Mouse (Mus musculus) thymus, adult 18-20 months (tissue): ENCODE results near the gene Gata5.

ENCODE experiments used
- DNase-seq, 2 experiments: peaks; one replicate each; pipeline ENCODE4 v3.0.0; 2022; ENCODE audit warnings: mixed read lengths in 2 of 2

Gata5 gene

DNA sequence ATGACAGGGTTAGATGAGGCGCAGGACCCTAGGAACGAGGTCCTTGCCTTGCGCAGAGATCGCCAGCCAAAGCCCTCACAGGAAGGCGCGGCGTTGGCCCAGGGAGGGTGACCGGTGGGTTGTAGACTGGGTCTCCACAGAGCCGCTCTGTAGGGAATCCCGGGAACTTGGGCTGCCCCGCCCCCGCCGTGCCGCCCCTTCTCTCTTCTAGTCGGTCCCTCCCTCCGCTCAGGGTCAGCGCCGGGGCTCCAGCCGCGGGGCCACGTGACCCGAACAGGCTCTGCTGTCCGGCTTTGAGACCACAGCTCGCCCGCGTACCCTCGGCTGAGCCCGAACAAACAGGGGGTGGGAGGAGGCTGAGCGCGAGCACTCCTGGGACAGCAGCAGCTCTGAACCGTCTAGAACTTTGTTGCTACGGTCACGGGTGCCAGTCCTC is at the start of gene Gata5:
Gata5 (minus strand) TSS at position 149 of the 436 bp plus-strand sequence.
- no peak for DNase-seq

- DNase-seq, result no peak
Observed at GRCm38 (mm10) chr2:180376730-180377129, 42.2 kb upstream of the Gata5 start.

DNA sequence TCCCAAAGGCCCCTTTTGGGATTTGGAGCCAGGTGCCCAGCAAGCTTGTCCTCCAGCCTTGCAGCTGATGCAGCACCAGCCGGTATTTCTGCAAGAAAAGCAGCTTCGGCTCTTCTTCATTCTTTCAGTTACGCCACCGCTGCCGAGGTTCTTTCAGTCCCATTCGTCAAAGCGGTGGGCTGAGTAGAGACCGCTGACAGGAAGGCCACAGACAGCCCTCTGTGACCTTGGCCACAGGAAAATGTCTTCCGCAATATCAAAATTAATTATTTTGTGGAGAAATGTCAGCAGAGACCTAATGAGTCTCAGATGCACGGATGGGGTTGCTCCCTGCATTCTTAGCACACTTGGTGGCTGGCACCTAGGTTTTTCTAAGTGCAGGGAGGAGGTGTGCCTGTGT is 38.8 kb upstream of the Gata5 start:
- DNase-seq, result no peak

- no peak for DNase-seq
Observed at GRCm38 (mm10) chr2:180368359-180368758, 33.9 kb upstream of the Gata5 start.

- no peak for DNase-seq
Observed at GRCm38 (mm10) chr2:180367350-180367749, 32.9 kb upstream of the Gata5 start.

DNA sequence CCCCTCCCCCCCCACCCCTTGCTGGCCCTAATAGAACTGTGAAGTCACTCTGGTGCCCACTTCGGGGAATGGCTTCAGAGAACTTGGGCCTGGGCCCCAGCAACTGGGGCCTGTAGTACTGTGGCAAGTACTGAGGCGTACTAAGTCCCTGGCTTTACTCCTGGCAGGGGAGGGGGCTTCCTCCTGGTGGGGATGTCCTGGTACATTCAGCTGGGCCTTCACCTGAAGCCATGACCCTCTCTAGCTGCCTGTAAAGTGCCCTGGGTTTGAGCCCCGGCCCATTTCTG is 28.9 kb upstream of the Gata5 start:
- no peak for DNase-seq

GRCm38 (mm10) chr2:180362585-180363433 is 28.3 kb upstream of the Gata5 start:
- DNase-seq, result no peak

DNA sequence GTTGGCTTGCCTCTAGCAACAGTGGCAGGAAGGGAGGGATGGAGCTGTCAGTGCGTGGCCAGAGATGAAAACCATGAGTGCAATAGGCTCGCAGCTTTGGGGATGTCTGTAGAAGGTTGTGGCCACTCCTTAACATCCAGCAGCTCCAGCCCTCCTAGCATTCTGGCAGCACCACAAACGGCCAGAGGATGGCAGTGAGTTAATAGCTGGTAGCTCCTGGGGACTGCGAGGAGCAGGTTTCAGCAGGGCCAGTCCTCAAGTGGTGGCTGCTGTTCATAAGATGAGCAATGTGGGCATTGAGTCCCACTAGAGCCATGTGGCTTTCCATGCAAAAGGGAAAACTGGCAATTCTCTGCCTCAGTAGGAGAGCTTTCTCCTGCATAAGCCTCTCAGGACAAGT is 24.6 kb upstream of the Gata5 start:
- no peak for DNase-seq

- no peak for DNase-seq
Observed at GRCm38 (mm10) chr2:180353338-180353737, 18.8 kb upstream of the Gata5 start.

- no peak for DNase-seq
Observed at GRCm38 (mm10) chr2:180350700-180351099, 16.2 kb upstream of the Gata5 start.

DNA sequence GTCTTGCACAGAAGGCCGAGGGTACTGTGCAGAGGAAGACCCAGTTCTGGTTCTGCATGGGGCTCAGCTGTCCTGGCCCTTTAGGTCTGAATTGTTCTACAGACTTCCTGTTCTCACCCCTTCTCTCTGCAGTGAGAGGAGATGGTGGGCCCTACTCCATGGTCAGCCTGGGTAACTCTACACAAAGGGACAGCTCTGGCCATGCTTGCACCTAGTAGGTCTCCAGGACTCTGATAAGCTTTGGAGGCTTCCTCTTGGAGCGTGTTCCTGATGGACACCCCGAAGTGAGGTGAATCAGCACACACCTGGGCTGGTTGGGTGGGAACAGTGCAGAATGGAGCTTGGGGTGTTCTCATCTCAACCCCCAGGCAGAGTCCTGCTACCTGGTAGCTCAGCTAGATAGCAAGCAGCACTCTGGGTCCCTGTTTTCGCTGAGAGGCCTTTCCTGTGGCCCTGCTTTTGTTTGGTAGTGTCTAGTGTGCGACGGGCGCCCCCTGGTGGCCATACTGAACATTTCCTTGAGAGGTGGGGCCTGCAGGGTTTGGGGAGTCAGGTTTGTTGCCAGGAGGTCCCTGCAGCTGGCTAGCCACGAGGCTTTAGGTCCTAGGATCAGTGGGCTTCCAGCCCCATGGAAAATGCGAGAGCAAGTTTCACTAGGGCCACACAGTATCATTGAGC is 12.5 kb upstream of the Gata5 start:
- peak; percentile 24 to 34 for DNase-seq

DNA sequence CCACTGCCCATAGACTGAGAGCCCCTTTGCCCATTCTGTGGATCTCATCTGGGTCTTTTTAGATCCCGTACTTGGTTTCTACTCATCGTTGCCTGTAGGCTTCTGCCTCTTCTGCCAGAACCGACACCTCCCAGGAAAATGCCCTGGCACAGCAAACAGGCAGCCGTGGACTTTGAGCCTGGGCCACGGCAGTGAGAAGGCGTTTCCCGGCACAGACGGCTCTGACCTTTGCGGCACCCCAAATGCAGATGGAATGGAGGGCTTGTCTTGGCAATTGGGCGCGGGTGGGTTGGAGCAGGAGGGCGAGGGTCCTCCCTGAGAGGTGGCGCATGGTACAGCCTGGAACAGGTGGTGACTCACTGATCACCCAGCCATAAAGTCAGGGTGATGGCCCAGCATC is 8.6 kb upstream of the Gata5 start:
- DNase-seq, result no peak

DNA sequence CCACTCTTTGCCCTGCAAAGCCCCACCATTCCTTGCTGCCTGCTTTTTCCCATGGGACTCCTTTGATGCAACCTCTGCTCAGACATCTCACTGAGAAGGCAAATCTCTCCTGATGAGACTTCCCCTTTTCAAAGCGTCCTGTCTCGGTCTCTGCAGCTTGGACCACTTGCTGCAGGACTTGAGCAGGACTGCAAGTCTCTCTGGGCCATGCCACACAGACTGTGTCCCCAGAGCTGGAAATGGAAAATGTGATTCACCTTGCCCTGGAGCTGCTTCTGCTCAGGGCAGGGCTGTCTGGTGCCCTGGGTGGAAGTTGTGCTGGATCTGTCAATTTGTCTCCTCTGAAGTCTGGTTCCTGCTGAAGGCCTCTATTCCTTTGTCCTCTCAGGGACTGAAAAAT is 7.7 kb upstream of the Gata5 start:
- no peak for DNase-seq

- DNase-seq, result no peak
Observed at GRCm38 (mm10) chr2:180341229-180341628, 6.7 kb upstream of the Gata5 start.

- no peak for DNase-seq
Observed at GRCm38 (mm10) chr2:180339886-180340285, 5.4 kb upstream of the Gata5 start.

GRCm38 (mm10) chr2:180333778-180334550 is 535 bp downstream of the Gata5 start:
- no peak for DNase-seq

DNA sequence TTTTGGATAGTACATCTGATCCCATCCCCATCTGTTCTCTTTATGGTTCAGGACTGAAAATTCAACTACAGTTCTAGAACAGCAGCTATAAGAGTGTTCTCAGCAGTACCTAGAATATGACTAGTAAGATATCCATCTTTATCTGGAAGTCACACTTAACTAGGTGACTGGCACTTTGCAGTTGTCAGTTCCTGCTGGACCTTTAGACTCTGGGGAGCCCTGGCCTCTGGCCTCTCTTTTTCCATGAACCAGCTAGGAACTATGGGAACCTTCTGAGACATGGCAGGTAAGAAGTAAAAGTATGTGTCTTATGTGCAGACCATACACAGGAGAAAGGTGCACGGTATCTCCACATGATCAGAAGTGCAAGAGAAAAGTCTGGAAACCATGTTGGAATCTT is 5.0 kb downstream of the Gata5 start:
- no peak for DNase-seq

DNA sequence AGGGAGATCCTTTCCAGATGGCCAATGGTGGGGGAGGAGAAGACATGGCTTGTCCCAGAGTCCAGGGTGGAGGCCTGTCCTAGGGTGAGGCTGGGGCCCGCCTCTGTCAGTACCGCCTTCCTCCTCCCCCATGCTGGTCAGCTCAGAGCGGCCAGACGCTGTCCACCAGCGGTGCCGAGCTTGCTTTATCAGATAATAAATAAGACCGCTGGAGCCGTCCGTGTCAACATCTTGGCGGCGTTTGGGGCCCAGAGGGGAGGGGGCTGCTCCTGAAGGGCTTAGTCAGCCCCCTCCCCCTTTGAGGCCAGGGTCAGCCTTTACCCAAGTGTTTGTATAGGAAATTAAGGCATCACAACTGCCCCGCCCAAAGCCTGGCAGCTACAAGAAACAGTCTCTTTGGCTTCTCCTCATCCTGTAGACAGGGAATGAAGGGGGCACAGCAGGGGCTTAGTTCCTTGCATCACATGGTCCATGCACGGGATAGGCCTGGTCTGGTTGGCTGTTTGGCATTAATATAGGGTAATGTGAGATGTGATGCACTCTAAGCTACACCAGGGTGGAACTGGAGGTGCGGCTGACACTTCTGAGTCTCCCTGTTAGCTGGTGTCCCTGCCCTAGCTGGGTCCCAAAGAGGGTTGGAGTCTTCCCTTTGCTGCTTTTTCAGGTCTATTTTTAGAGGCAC is 11.7 kb downstream of the Gata5 start:
- DNase-seq, result no peak

DNA sequence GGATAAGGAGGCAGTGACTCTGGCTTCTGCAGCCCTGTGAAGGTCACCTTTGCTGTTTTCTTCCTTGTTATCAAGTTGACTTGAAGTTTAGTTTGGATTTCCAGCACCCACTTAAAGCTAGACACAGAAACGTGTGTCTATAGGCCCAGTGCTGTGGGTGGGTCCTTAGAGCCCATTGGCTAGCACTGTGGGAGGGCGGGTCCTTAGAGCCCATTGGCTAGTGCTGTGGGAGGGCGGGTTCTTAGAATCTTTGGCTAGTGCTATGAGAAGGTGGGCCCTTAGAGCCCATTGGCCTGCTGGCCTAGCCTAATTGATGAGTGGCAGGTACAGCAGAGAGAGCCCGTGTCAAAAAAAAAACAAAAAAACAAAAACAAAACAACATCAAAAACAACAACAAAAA is 14.3 kb downstream of the Gata5 start:
- DNase-seq, result no peak

DNA sequence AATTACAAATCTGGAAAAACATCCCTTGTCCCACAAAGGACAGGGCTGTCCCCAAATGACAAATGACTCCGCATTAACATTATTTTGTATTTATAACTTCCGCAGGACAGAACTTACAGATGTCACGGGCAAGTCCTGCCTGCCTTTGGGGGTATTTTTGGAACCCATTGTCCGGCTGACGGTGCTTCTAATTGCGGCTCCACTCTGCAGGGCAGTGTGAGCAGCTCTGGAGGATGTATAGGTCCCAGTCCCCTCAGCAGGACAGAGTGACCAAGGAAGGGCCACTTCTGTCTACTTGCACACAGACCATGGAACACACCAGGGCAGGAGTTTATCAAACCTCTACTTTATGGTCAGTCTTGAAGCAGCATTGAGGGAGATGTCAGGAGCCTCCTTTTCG is 16.9 kb downstream of the Gata5 start:
- no peak for DNase-seq

DNA sequence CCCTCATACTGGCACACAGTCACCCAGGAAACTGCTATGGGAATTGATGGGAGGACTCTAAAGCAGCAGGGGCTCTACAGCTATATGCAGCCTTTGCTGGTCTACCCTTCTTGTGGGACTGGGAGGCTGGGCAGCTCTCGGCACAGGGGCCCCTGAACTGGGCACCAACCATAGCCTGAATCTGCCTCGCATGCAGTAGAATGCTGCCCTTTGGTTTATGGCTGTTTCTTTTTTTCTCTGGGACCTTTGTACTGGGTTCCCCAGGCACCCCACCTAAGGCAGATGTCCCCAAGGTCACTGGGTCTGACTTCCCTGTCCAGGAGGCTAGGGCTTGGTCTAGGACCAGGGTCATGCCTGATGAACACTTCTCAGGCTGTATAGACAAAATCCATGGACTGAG is 20.2 kb downstream of the Gata5 start:
- no peak for DNase-seq

DNA sequence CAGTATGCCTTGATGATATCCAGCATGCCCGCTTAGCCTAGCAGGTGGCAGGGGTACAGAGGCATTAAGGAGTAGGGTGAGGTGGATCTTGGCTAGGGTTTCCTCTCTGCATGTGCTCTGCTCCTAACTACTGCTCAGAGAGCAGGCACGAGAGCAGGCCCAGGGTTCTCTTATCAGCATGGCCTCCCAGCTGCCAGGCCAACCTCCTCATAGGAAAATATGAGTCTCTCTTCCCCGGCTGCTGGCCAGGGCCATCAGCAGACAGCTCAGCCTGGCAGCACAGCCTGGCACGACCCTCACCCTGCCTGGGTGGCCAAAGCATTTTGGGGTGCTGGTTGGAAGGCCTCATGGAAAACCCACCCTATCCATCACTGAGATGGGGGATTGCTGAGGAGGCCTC is 23.4 kb downstream of the Gata5 start:
- no peak for DNase-seq

DNA sequence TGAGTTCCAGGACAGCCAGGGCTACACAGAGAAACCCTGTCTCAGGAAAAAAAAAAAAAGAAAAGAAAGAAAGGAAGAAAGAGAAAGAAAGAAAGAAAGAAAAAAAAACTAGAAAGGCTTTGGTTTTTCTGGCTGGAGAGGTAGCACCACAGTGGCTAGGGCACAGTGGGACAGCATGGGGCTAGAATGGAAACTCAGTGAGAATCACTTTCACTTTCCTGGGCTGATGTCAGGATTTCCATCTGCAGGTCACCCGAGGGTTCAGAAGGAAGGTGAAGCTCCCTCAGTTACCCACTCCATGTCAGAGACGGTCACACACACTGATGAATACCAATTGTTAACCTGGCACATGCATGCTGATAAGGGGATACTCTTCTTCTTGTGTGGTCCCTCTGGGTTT is 26.8 kb downstream of the Gata5 start:
- DNase-seq, result no peak
